Mouse (Mus musculus) hematopoietic multipotent progenitor cell, adult 10-12 weeks (in vitro differentiated cells): ENCODE results near the gene Lypd6b. TPM values are rescaled to one million over a fixed set of nuclear protein-coding genes. Genes with fewer than 3 reads are reported as not detected.

Experiments
- polyA plus RNA-seq: library from polyadenylated mRNA; stranded (reverse); fragments of >175 nt; gene quantifications from 2 replicates; pipeline ENCODE4 v1.2.3, GENCODE M21; 2012; ENCODE audit warnings: low replicate concordance

Lypd6b gene
- polyA plus RNA-seq: 0.08 and 0.35 TPM in 2 replicates

GRCm38 (mm10) chr2:49787376-49788050, at the start of gene Lypd6b:
TSS of gene Lypd6b (plus strand) at chr2:49787688.

Other genes with a start within 250 kb of the Lypd6b start
- gene Kif5c, start 168.4 kb upstream of the Lypd6b start, polyA plus RNA-seq: 0.47 and 1.1 TPM in 2 replicates